Mouse (Mus musculus) stomach, embryonic 16.5 days (tissue): ENCODE data around the gene Rangrf. TPM values are rescaled to one million over a fixed set of nuclear protein-coding genes. Genes with fewer than 3 reads are reported as not detected.
"Not testable (repeated sequence)": the region's sequence is repeated elsewhere in the genome, so short reads cannot be mapped to it uniquely, and the experiment has no call there.

Source experiments
- ATAC-seq: fragments of 200-750 bp; cut with Nextera tagmentation; 2 replicates; pipeline ENCODE4 v1.8.0; 2017; ENCODE audit warnings: moderate number of reproducible peaks, moderate TSS enrichment; ENCODE audit not compliant: insufficient read depth, low FRiP score
- H3K27ac ChIP-seq: fragments of 300-500 bp; sonication (generic); 2 replicates; pipeline ENCODE4 v1.5.1; 2014; ENCODE audit warnings: low read length
- H3K27me3 ChIP-seq: fragments of 300-500 bp; sonication (generic); 2 replicates; pipeline ENCODE4 v1.6.1; 2014; ENCODE audit warnings: low read length, control low read depth, mixed read lengths; ENCODE audit not compliant: control insufficient read depth, insufficient read depth
- H3K36me3 ChIP-seq: fragments of 300-500 bp; sonication (generic); 2 replicates; pipeline ENCODE4 v1.6.1; 2014; ENCODE audit warnings: low read length; ENCODE audit not compliant: control insufficient read depth, insufficient read depth
- H3K4me1 ChIP-seq: fragments of 300-500 bp; sonication (generic); 2 replicates; pipeline ENCODE4 v1.6.1; 2014; ENCODE audit warnings: low read length, control low read depth, mixed read lengths; ENCODE audit not compliant: control insufficient read depth, insufficient read depth
- H3K4me2 ChIP-seq: fragments of 300-500 bp; sonication (generic); 2 replicates; pipeline ENCODE4 v1.6.1; 2014; ENCODE audit warnings: low read depth, low read length, mixed read lengths
- H3K4me3 ChIP-seq: fragments of 300-500 bp; sonication (generic); replicated peaks from 2 replicates; pipeline ENCODE4 v1.5.1; 2014; ENCODE audit warnings: mild to moderate bottlenecking, low read length
- H3K9ac ChIP-seq: fragments of 300-500 bp; sonication (generic); 2 replicates; pipeline ENCODE4 v1.6.1; 2014; ENCODE audit warnings: low read length
- H3K9me3 ChIP-seq: fragments of 300-500 bp; sonication (generic); replicated peaks from 2 replicates; pipeline ENCODE4 v1.6.1; 2016; ENCODE audit warnings: low read length, control low read depth; ENCODE audit not compliant: control insufficient read depth
- WGBS: fragments of 180-500 bp; shearing (Covaris S2); extraction: QIAGEN DNeasy Blood & Tissue Kit; methylation state at CpG from one replicate; pipeline ENCODE4 v1.1.7; 2014; 5-methylcytosine and 5-hydroxymethylcytosine counted together
- polyA plus RNA-seq: library from polyadenylated mRNA; unstranded; fragments of >200 nt; fragmentation: Nextera tagmentation; extraction: Ambion mirVana; gene quantifications from 2 replicates; pipeline ENCODE4 v1.2.1, GENCODE M21; 2015

Gene Rangrf
- polyA plus RNA-seq: 46.7 and 57.6 TPM in 2 replicates

DNA sequence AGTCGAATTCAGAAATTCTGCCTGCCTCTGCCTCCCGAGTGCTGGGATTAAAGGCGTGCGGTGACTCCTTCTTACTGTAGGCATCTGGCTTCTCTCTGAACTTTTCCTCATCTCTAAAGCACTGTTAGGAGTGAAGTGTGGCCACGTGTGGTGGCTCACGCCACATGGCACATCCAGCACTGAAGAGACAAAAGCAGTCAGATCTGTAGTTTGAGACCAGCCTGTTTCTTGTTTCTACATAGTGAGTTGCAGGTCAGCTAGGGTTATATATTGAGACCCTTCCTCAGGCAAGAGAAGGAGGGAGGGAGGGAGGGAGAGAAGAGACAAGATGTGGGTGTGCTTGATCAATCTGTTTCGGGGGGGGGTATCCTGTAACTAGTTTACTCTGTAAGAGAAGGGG lies at the start of gene Rangrf:
Gene Rangrf (minus strand): TSS at position 101 of the 400 bp plus-strand sequence.
- Histone ChIP-seq H3K36me3 (no peaks in the 10 kb centered on the region), H3K9ac (peak within 1 kb of the TSS; percentile 49), H3K4me1 (peaks cover 12% of the 10 kb centered on the region; the same call in 1 of the 2 replicates), H3K4me3 (peak within 1 kb of the TSS; percentile 54), H3K9me3 (no peaks in the 10 kb centered on the region), H3K4me2 (peak within 1 kb of the TSS; percentile 73), H3K27ac (no peak within 1 kb of the TSS), H3K27me3 (no peaks in the 10 kb centered on the region)
- WGBS: 77% methylated on average over 7 of the region's 7 CpGs
- ATAC-seq: no peak

DNA sequence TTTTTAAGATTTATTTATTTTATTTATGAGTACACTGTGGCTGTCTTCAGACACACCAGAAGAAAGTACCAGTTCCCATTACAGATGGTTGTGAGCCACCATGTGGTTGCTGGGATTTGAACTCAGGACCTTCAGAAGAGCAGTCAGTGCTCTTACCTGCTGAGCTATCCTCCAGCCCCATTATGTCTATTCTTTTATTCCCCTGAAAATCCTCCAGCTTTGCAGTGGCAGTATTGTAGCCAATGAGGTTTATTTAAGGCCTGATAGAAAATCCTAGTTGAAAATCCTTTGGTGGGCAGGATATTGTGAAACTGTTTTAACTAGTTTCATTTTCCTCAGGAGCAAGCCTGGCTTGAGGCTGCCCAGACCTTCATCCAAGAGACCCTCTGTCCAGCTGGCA lies 45.7 kb upstream of the Rangrf start:
- peaks cover 12% of the 10 kb centered on the region for H3K4me1 ChIP-seq
- no peak overlapping the region for H3K27ac ChIP-seq
- no peak overlapping the region for H3K9ac ChIP-seq
- no peak overlapping the region for H3K4me2 ChIP-seq
- H3K9me3 ChIP-seq: no peaks in the 10 kb centered on the region
- H3K36me3 ChIP-seq: peaks cover 14% of the 10 kb centered on the region; the same call in 1 of the 2 replicates
- no peak overlapping the region for H3K4me3 ChIP-seq
- no peaks in the 10 kb centered on the region for H3K27me3 ChIP-seq
- no peak for ATAC-seq

DNA sequence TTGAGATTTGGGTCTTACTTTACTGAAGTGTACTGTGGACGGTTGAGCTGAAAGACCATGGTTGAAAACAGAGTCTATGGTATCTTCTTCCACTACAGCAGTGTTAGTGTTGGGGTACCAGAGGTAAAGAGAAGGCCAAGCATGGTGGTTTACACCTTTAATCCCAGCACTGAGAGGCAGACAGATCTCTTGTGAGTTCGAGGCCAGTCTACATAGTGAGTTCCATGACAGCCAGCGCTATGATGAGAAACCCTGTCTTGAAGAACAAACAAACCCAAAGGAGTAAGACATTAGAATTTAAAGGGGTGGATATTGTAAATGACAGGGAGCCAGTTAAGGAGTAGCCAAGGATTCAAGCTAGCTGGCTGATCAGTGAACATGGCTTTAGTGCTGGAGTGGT lies 41.8 kb upstream of the Rangrf start:
- Histone ChIP-seq H3K9me3 (no peaks in the 10 kb centered on the region), H3K36me3 (no peaks in the 10 kb centered on the region), H3K9ac (peak overlapping the region; percentile 85), H3K4me1 (peaks cover 12% of the 10 kb centered on the region), H3K27me3 (no peaks in the 10 kb centered on the region), H3K4me3 (peak overlapping the region; percentile 70), H3K27ac (peak overlapping the region; percentile 91), H3K4me2 (peak overlapping the region; percentile 89)
- WGBS: 56% methylated on average over 3 of the region's 3 CpGs
- no peak for ATAC-seq

DNA sequence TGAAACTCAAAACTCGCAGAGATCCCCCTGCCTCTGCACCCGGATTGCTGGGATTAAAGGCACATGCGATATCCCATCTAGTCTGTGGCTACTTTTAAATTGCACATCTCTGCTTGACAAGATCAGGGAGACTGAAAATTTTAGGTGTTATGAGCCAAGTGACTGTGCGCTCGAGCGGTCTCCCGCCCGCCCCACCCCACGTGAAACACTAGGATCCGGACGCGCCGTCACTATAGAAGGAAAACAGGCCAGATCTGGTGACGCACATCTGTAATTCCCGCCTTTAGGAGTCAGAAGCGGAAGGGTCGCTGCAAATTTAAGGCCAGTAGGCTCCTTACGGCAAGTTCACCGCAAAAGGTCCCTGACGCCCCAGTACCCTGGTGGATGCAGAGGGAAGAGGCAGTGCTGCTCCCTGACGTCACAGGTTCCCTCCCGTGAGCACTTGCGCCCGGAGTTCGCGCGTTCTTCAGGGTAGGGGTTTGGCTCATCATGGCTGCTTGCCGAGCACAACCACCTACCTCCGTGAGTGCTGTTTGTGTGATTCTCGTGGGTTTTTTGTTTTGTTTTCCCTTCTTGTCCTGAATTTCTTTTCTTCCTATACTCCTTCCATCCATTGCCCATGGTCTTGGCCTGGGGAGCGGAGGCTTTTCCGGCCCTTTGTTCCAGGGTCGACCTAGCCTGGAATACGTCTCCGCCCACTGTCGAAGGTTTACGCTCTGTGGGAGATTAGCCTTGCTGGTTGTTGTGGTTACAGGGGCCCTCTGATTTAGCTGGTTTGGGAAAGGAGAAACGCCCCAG lies 40.9 kb upstream of the Rangrf start, which contains the start of gene Ctc1:
Gene Ctc1 (plus strand): TSS at position 268 of the 798 bp plus-strand sequence.
- H3K36me3 ChIP-seq: no peaks in the 10 kb centered on the region
- H3K4me2 ChIP-seq: peak within 1 kb of the TSS; percentile 89
- peaks cover 18% of the 10 kb centered on the region for H3K4me1 ChIP-seq
- H3K27me3 ChIP-seq: no peaks in the 10 kb centered on the region
- peak within 1 kb of the TSS; percentile 85 for H3K9ac ChIP-seq
- WGBS: 2% methylated on average over 38 of the region's 38 CpGs
- peak; percentile 94 for ATAC-seq
- H3K9me3 ChIP-seq: no peaks in the 10 kb centered on the region
- peak within 1 kb of the TSS; percentile 70 for H3K4me3 ChIP-seq
- peak within 1 kb of the TSS; percentile 91 for H3K27ac ChIP-seq

DNA sequence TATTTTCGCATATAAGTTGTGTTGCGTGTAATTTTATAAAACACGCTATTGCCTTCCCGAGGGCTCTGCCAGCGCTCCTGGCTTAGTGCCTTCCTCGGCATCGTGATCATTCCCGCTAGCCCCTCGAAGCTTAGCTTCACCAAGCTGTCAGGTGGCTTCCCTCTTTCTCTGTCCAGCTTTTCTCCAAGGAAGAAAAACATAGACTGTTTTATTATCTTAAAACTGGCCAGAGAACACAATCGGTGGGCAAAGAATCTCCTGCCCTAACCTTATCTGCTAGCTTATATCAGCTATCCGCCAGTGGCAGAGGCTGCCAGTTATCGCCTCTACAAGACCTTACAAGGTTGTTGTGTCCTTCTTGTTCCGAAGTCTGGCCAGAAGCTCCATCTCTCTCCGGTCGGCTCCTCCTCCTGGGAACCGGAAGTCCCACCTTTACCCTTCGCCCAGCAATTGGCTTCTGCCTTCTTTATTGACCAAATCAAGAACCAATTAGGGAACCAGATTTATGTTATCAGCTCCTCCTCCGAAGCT lies 37.2 kb upstream of the Rangrf start:
- Histone ChIP-seq H3K4me1 (peaks cover 21% of the 10 kb centered on the region), H3K36me3 (no peaks in the 10 kb centered on the region), H3K9ac (peak overlapping the region; percentile 75), H3K4me2 (peak overlapping the region; percentile 82), H3K4me3 (peak overlapping the region; percentile 56), H3K27ac (peak overlapping the region; percentile 92), H3K27me3 (no peaks in the 10 kb centered on the region), H3K9me3 (no peaks in the 10 kb centered on the region)
- WGBS: under 1% methylated on average over 18 of the region's 18 CpGs
- peak; percentile 73 for ATAC-seq

DNA sequence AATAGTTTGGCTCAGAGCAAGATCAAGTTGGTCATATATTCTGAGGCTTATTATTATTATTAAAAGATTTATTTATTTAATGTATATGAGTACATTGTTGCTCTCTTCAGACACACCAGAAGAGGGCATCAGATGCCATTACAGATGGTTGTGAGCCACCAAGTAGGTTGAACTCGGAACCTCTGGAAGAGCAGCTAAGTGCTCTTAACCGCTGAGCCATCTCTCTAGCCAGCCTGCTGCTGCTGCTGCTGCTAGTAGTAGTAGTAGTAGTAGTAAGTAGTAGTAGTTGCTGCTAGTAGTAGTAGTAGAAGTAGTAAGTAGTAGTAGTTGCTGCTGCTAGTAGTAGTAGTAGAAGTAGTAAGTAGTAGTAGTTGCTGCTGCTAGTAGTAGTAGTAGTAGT lies 36.5 kb upstream of the Rangrf start:
- Histone ChIP-seq H3K9ac (peak overlapping the region; percentile 21; the same call in 1 of the 2 replicates), H3K4me2 (peak overlapping the region; percentile 82), H3K4me3 (peak overlapping the region; percentile 56), H3K4me1 (peaks cover 16% of the 10 kb centered on the region)
- not testable (repeated sequence) for H3K9me3 ChIP-seq, H3K36me3 ChIP-seq, H3K27ac ChIP-seq, ATAC-seq, H3K27me3 ChIP-seq
- 52% methylated on average over 2 of the region's 2 CpGs for WGBS

DNA sequence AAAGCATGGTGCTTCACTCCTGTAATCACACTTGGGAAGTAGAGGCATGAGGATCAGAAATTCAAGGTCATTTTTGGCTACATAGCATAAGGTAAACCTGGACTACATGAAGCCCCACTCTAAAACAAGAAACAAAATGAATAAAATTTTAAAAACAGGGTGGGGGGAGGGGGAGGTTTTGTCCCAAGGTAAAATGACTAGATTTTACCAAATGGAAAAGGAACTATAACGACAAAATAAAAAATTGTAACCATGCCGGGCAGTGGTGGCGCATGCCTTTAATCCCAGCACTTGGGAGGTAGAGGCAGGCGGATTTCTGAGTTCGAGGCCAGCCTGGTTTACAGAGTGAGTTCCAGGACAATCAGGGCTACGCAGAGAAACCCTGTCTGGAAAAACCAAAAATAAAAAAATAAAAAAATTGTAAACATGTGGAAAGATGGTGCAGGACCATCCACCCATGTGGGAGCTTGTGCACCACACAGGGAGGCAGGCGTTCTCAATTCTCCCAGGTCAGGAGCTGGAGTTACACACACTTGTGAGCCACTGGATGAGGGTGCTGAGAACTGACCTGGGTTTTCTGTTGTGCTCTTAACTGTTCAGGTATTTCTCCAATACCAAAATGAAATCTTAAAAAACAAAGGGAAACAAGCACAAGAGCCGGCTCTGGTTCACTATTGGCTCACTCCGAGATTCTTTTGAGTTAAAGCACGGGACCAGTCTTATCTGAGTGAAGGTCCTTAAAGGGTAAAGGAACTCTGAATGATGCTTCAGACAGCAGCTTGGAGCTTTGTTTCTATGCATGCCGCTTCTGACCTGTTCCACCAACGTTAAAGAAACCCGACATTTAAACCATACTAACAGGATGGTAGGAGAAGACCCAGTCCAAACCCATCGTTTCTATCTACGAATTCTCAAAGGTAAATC lies 35.7 kb upstream of the Rangrf start:
- Histone ChIP-seq H3K27me3 (no peaks in the 10 kb centered on the region), H3K9me3 (no peaks in the 10 kb centered on the region), H3K4me3 (no peak overlapping the region), H3K4me1 (peaks cover 15% of the 10 kb centered on the region), H3K36me3 (no peaks in the 10 kb centered on the region), H3K4me2 (peak overlapping the region; percentile 82; the same call in 1 of the 2 replicates), H3K27ac (no peak overlapping the region), H3K9ac (no peak overlapping the region)
- ATAC-seq: no peak
- WGBS: 87% methylated on average over 15 of the region's 15 CpGs

DNA sequence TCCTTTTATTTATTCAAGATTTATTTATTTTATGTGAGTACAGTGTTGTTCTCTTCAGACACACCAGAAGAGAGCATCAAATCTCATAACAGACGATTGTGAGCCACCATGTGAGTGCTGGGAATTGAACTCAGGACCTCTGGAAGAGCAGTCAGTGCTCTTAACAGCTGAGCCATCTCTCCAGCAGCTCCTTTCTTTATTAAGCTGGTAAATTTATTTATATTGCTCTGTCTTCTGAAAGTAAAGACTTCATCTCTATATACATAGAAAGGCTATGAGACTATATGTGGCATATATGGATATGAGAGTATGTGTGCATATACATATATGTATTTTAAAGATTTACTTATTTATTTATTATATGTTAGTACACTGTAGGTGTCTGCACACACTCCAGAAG lies 34.5 kb upstream of the Rangrf start:
- H3K27ac ChIP-seq: no peak overlapping the region
- no peak overlapping the region for H3K9ac ChIP-seq
- no peak overlapping the region for H3K4me2 ChIP-seq
- no peaks in the 10 kb centered on the region for H3K27me3 ChIP-seq
- no peak overlapping the region for H3K4me3 ChIP-seq
- no peak for ATAC-seq
- no peaks in the 10 kb centered on the region for H3K9me3 ChIP-seq
- peaks cover 15% of the 10 kb centered on the region for H3K4me1 ChIP-seq
- WGBS: 89% methylated on average over 1 of the region's 1 CpGs
- H3K36me3 ChIP-seq: no peaks in the 10 kb centered on the region
